Mouse (Mus musculus) limb, embryonic 14.5 days (tissue): ENCODE measurements at regions not wholly inside any gene's neighbourhood (a gene's known extent, or its start where the extent isn't known, plus 50 kb on each side); places are given as distances from the start of the nearest gene placed in this dataset.
A peak's percentile ranks its signal among the peaks of the same experiment; 100 is the strongest.

Source experiments
- ATAC-seq: fragments of 200-750 bp; cut with Nextera tagmentation; 2 replicates; pipeline ENCODE4 v1.8.0; 2017; ENCODE audit warnings: low read depth, moderate number of reproducible peaks, moderate TSS enrichment; ENCODE audit not compliant: low FRiP score
- DNase-seq: peaks from one replicate; pipeline ENCODE4 v3.0.0-alpha.2; 2015; ENCODE audit warnings: low spot score
- H3K27ac ChIP-seq: fragments of 300-500 bp; sonication (generic); replicated peaks from 2 replicates; pipeline ENCODE4 v1.5.1; 2014; ENCODE audit warnings: low read depth, mild to moderate bottlenecking, low read length, moderate library complexity, mixed read lengths
- H3K27me3 ChIP-seq: fragments of 300-500 bp; sonication (generic); 2 replicates; pipeline ENCODE4 v1.6.1; 2014; ENCODE audit warnings: low read length, mixed read lengths; ENCODE audit not compliant: control insufficient read depth, insufficient read depth
- H3K36me3 ChIP-seq: fragments of 300-500 bp; sonication (generic); 2 replicates; pipeline ENCODE4 v1.6.1; 2014; ENCODE audit warnings: mild to moderate bottlenecking, low read length, moderate library complexity, mixed read lengths; ENCODE audit not compliant: control insufficient read depth, insufficient read depth
- H3K4me1 ChIP-seq: fragments of 300-500 bp; sonication (generic); 2 replicates; pipeline ENCODE4 v1.6.1; 2014; ENCODE audit warnings: antibody characterized with exemption, low read length, mixed read lengths; ENCODE audit not compliant: control insufficient read depth, insufficient read depth
- H3K4me2 ChIP-seq: fragments of 300-500 bp; sonication (generic); replicated peaks from 2 replicates; pipeline ENCODE4 v1.6.1; 2014; ENCODE audit warnings: low read depth, mild to moderate bottlenecking, low read length, moderate library complexity; ENCODE audit not compliant: severe bottlenecking
- H3K4me3 ChIP-seq: fragments of 300-500 bp; sonication (generic); replicated peaks from 2 replicates; pipeline ENCODE4 v1.5.1; 2014; ENCODE audit warnings: low read length
- H3K9ac ChIP-seq: fragments of 300-500 bp; sonication (generic); 2 replicates; pipeline ENCODE4 v1.6.1; 2014; ENCODE audit warnings: mild to moderate bottlenecking, low read depth, low read length, moderate library complexity; ENCODE audit not compliant: severe bottlenecking
- H3K9me3 ChIP-seq: fragments of 300-500 bp; sonication (generic); 2 replicates; pipeline ENCODE4 v1.6.1; 2016; ENCODE audit warnings: low read length; ENCODE audit not compliant: control insufficient read depth
- POLR2A ChIP-seq: fragments of 200-500 bp; IDR thresholded peaks from 2 replicates; pipeline ENCODE4 v1.8.0; 2012; ENCODE audit warnings: inconsistent platforms, mild to moderate bottlenecking, moderate library complexity, borderline replicate concordance; ENCODE audit not compliant: insufficient read depth, insufficient read length; ENCODE audit errors: extremely low read depth
- WGBS: fragments of 180-500 bp; shearing (Covaris S2); extraction: QIAGEN DNeasy Blood & Tissue Kit; methylation state at CpG from one replicate; pipeline ENCODE4 v1.1.7; 2014; 5-methylcytosine and 5-hydroxymethylcytosine counted together

DNA sequence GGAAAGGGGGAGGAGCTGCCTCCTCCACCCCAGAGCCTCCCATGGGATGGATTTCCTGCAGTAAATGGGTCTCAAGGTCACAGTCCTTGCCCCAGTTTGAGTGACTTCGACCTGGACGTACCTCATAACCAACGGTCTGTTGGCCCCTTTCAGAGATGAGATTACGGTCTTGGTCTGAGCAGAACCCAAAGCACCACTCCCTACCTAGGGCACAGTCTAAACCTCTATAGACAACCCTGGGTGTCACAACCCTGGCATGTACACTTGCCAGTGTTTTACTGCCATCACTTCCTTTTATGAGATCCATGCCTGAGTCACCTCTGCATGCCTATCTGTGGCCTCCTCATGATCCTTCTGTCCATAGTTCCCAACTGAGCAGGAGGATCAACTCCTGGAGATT is 128.8 kb upstream of the Zfp746 start:
- TF ChIP-seq POLR2A: no peak
- DNase-seq (no peak), ATAC-seq (no peak)
- H3K9ac ChIP-seq: no peak overlapping the region
- 81% methylated on average over 4 of the region's 4 CpGs for WGBS
- H3K27ac ChIP-seq: no peak overlapping the region
- H3K27me3 ChIP-seq: no peaks in the 10 kb centered on the region
- H3K36me3 ChIP-seq: no peaks in the 10 kb centered on the region
- no peaks in the 10 kb centered on the region for H3K4me1 ChIP-seq
- H3K4me3 ChIP-seq: no peak overlapping the region
- no peaks in the 10 kb centered on the region for H3K9me3 ChIP-seq
- H3K4me2 ChIP-seq: no peak overlapping the region

DNA sequence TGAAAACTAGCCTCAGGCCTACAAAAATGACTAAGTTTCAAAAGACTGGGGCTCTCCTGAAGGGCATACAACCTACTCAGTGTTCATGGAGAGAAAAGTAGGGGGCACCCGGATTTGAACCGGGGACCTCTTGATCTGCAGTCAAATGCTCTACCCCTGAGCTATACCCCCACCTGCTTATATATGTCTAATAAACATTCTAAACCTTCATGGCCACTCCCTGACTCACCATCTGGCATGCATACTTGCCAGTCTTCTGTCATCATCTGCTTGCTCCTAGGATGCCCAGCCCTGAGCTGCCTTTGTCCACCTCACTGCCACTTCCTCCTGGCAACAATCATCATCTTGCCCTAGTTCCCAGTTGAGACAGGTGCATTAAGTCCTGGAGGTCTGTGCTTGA is 123.3 kb upstream of the Zfp746 start:
- H3K4me2 ChIP-seq: no peak overlapping the region
- WGBS: 77% methylated on average over 2 of the region's 2 CpGs
- H3K36me3 ChIP-seq: no peaks in the 10 kb centered on the region
- H3K9ac ChIP-seq: no peak overlapping the region
- DNase-seq: no peak
- no peak overlapping the region for H3K27ac ChIP-seq
- ATAC-seq: no peak
- no peaks in the 10 kb centered on the region for H3K9me3 ChIP-seq
- TF ChIP-seq POLR2A: no peak
- no peak overlapping the region for H3K4me3 ChIP-seq
- no peaks in the 10 kb centered on the region for H3K27me3 ChIP-seq
- no peaks in the 10 kb centered on the region for H3K4me1 ChIP-seq

DNA sequence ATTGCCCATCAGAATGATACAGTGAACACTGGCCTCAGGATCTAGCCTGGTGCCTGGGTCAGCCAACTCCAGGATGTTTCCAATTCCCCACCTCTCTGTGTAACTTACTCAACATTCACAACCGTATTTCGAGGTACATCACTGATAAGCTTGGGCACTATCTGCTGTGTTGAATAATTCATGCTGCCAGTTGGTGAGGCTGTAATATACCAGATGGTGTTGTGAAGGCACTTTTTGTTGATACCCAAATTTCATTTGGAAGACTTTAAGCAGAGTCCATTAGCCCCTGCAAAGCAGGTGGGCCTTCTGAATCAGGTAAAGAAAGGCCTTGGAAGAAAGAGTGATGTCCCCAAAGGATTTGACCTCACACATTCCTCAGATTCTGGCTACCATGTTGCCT is 122.7 kb upstream of the Zfp746 start:
- H3K36me3 ChIP-seq: no peaks in the 10 kb centered on the region
- H3K27me3 ChIP-seq: no peaks in the 10 kb centered on the region
- DNase-seq (no peak), ATAC-seq (no peak)
- TF ChIP-seq POLR2A: no peak
- no peak overlapping the region for H3K4me3 ChIP-seq
- no peak overlapping the region for H3K27ac ChIP-seq
- no peaks in the 10 kb centered on the region for H3K4me1 ChIP-seq
- no peaks in the 10 kb centered on the region for H3K9me3 ChIP-seq
- 77% methylated on average over 2 of the region's 2 CpGs for WGBS
- H3K4me2 ChIP-seq: no peak overlapping the region
- H3K9ac ChIP-seq: no peak overlapping the region

DNA sequence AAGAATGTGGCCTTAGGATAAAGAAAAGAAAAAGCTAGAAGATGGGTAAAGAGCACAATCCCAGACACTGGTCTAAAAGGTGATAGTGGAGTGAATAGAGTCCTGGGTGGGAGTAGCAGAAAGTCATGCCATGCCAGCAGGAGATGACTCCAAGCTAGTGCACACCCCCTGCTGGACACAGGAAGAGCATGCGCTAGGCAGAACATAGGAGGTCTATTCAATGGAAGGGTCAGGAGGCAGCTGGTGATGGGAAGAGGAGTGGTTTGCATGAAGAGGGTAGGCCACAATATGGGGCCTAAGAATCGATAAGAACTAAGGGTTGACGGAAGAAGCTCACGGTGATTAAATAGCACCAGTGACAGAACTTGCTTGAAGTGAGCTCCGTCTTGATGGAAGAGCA is 119.3 kb upstream of the Zfp746 start:
- 92% methylated on average over 5 of the region's 5 CpGs for WGBS
- no peak overlapping the region for H3K27ac ChIP-seq
- H3K4me2 ChIP-seq: no peak overlapping the region
- H3K4me1 ChIP-seq: no peaks in the 10 kb centered on the region
- no peak for DNase-seq
- TF ChIP-seq POLR2A: no peak
- H3K27me3 ChIP-seq: no peaks in the 10 kb centered on the region
- H3K36me3 ChIP-seq: no peaks in the 10 kb centered on the region
- no peaks in the 10 kb centered on the region for H3K9me3 ChIP-seq
- no peak overlapping the region for H3K9ac ChIP-seq
- no peak for ATAC-seq
- H3K4me3 ChIP-seq: no peak overlapping the region

DNA sequence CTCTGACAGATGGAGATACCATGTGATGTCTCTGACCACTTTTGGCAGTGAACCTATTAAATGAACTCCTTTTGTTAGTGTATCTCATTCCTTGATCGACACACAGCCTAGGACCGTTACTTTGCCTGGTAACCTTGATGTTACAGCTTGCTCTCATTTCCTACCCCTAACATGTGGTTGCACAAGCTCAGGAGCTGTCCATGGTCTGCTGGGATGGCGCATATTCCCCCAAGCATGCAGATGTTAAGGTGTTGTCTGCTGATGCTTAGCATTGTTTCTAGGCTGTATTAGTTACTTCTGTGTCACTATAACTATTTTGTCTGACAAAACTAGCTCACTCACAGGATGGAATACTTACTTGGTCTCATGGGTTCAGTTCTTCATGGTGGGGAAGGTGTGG is 113.6 kb upstream of the Zfp746 start:
- Histone ChIP-seq H3K9ac (no peak overlapping the region), H3K27ac (no peak overlapping the region), H3K4me3 (no peak overlapping the region), H3K36me3 (no peaks in the 10 kb centered on the region), H3K9me3 (no peaks in the 10 kb centered on the region), H3K4me2 (no peak overlapping the region), H3K4me1 (no peaks in the 10 kb centered on the region), H3K27me3 (no peaks in the 10 kb centered on the region)
- WGBS: 52% methylated on average over 3 of the region's 3 CpGs
- no peak for TF ChIP-seq POLR2A
- peak; percentile 27 for DNase-seq
- no peak for ATAC-seq

DNA sequence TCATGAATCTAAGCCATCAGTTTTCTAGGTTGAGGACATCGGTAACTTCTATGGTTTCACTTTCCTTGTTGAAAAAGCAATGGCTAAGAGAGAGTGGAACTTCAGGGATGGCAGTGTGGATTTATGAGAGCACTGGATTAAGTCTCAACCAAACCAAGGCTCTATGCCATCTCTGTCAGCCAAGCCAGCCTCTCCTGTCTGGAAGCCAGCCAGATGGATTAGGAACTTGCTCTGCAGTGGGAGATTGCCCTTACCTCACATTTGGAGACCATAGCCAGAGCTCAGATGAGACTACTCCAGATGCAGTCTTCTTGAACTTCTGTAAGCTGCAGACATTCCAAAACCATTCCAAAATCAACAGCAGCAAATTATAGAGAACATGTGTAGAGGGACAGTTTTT is 112.4 kb upstream of the Zfp746 start:
- Histone ChIP-seq H3K27me3 (no peaks in the 10 kb centered on the region), H3K4me2 (no peak overlapping the region), H3K9me3 (no peaks in the 10 kb centered on the region), H3K36me3 (no peaks in the 10 kb centered on the region), H3K4me3 (no peak overlapping the region), H3K9ac (no peak overlapping the region), H3K27ac (no peak overlapping the region), H3K4me1 (no peaks in the 10 kb centered on the region)
- ATAC-seq: no peak
- TF ChIP-seq POLR2A: no peak
- peak; percentile 10 for DNase-seq
- 76% methylated on average over 1 of the region's 1 CpGs for WGBS
